Mouse (Mus musculus) olfactory bulb, adult 2 months (tissue): Measurements from ENCODE around the gene Sp6. TPM values are rescaled to one million over a fixed set of nuclear protein-coding genes. Genes with fewer than 3 reads are reported as not detected.

ENCODE experiments used
- H3K27ac ChIP-seq: fragments of 200-500 bp; 2 replicates; pipeline ENCODE4 v1.5.1; 2012; ENCODE audit warnings: low read depth, low read length; ENCODE audit not compliant: insufficient read depth
- H3K4me1 ChIP-seq: fragments of 200-500 bp; 2 replicates; pipeline ENCODE4 v1.6.1; 2012; ENCODE audit warnings: low read length; ENCODE audit not compliant: control insufficient read depth, insufficient read depth
- H3K4me3 ChIP-seq: fragments of 200-500 bp; 2 replicates; pipeline ENCODE4 v1.5.1; 2012; ENCODE audit warnings: mild to moderate bottlenecking, low read depth, low read length, moderate library complexity; ENCODE audit not compliant: insufficient read depth
- CTCF ChIP-seq: fragments of 200-500 bp; IDR thresholded peaks from 2 replicates; pipeline ENCODE4 v1.5.1; 2012; ENCODE audit warnings: low read depth, mild to moderate bottlenecking, low read length, moderate library complexity; ENCODE audit not compliant: insufficient read depth
- POLR2A ChIP-seq: fragments of 200-500 bp; IDR thresholded peaks from 2 replicates; pipeline ENCODE4 v1.6.1; 2012; ENCODE audit warnings: mild to moderate bottlenecking, low read depth, low read length, moderate library complexity; ENCODE audit not compliant: insufficient read depth
- WGBS: fragments of 180-500 bp; shearing (Covaris S2); methylation state at CpG from one replicate; pipeline ENCODE4 v1.1.7; 2018; 5-methylcytosine and 5-hydroxymethylcytosine counted together
- polyA plus RNA-seq: library from polyadenylated mRNA; stranded (reverse); fragments of >200 nt; gene quantifications from 2 replicates; pipeline ENCODE4 v1.2.4, GENCODE M21; 2012; ENCODE audit warnings: low replicate concordance; ENCODE audit not compliant: missing spikeins, insufficient read depth, insufficient read length

Gene Sp6
- polyA plus RNA-seq, 1 experiment: not detected

DNA sequence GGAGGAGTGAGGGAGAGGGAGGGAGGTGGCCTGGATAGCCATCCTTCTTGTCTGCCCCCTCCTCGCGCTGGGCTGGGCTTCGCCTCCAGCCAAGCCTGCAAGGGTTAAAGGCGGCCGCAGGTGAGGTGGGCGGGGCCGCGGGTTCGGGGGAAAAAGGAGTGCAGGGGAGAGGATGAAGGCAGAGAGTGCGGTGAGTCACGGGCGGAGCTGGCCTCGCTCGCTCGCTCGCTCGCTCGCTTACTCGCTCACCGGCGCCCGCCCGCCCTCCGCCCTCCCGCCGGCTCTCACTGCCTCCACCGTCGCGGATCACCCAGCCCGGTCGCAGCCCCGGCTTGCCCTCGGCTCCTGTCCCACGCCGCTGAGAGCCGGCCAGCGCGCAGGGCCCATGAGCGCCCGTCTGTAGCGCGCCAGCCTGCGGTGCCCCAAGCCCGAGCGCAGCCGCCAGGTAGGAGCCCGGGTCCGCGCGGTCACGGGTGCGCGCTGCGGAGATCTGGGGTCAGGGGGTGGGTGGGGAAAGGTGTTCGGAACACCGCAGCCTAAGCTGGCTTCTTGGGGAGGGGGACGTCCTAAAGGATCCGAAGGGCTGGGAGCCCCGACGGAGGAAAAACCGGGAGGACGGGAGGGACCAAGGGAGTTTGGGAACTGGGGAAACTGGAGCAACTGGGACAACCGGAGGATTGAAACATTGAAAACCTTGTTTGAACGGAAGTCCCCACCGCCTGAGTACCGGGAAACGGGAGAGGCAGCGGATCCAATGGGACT lies 5.6 kb downstream of the Sp6 start:
- TF ChIP-seq POLR2A (no peak), CTCF (no peak)
- under 1% methylated on average over 64 of the region's 68 CpGs for WGBS
- H3K4me3 ChIP-seq: no peak overlapping the region; the same call in 1 of the 2 replicates

DNA sequence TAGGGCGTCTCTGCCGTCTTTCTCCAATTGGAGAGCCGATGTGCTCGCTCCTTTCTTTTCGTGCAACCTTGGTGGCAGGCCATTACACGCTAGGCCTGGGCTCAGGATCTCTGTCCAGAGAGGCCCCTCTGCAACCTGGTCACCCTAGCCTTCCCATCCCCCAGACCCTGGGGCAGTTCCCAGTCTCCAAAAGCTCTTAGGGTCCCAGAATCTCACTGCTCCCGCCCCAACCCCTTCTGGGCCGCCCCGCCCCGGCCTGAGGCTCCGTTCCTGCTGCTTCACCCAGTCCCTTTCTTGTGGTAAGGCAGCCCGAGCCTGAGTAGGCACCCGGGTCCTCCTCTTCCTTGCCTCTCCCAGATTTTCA lies 6.1 kb downstream of the Sp6 start:
- Histone ChIP-seq H3K4me1 (peaks cover 19% of the 10 kb centered on the region), H3K27ac (no peak overlapping the region), H3K4me3 (no peak overlapping the region)
- 6% methylated on average over 13 of the region's 13 CpGs for WGBS
- TF ChIP-seq CTCF: no peak
- no peak for TF ChIP-seq POLR2A

More for the DNA sequence above, 5.6 kb downstream of the Sp6 start:
- H3K4me1 ChIP-seq: peaks cover 19% of the 10 kb centered on the region
- no peak overlapping the region for H3K27ac ChIP-seq

DNA sequence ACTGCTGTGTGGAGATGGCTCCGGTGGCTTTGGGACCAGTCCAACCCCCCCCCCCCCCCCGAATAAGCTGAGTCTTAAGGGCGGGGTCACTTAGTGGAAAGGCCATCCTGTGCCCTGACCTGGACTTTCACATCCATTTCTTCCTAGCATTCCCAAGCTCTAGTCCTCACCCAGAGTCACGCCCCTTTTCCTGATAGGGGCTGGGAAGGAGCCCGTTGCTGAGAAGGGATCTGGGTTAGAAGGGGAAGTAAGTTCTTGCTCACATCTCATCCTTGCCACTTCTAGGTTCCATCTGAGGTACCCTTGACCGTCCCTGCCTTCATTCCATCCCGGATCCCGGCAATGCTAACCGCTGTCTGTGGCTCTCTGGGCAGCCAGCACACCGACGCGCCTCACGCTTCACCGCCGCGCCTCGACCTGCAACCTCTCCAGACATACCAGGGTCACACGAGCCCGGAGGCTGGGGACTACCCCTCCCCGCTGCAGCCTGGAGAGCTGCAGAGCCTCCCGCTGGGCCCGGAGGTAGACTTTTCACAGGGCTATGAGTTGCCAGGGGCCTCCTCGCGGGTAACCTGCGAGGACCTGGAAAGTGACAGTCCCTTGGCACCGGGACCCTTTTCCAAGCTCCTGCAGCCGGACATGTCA lies 8.0 kb downstream of the Sp6 start:
- Histone ChIP-seq H3K4me3 (no peak overlapping the region), H3K4me1 (peaks cover 24% of the 10 kb centered on the region), H3K27ac (no peak overlapping the region)
- 3% methylated on average over 26 of the region's 27 CpGs for WGBS
- TF ChIP-seq CTCF: no peak
- TF ChIP-seq POLR2A: no peak

DNA sequence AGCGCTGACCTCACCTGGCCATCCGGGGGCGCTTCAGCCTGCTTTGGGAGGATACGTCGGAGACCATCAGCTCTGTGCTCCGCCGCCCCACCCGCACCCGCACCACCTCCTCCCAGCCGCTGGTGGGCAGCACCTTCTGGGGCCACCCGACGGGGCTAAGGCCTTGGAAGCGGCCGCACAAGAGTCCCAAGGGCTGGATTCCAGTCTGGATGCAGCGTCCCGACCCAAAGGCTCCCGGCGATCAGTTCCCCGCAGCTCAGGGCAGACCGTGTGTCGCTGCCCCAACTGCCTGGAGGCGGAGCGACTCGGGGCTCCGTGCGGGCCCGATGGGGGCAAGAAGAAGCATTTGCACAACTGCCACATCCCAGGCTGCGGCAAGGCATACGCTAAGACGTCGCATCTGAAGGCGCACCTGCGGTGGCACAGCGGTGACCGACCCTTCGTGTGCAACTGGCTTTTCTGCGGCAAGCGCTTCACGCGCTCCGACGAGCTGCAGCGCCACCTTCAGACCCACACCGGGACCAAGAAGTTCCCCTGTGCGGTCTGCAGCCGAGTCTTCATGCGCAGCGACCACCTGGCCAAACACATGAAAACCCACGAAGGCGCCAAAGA lies 8.8 kb downstream of the Sp6 start:
- Histone ChIP-seq H3K4me3 (peak overlapping the region; percentile 53), H3K27ac (no peak overlapping the region), H3K4me1 (peaks cover 24% of the 10 kb centered on the region)
- no peak for TF ChIP-seq POLR2A
- TF ChIP-seq CTCF: peak; percentile 38
- under 1% methylated on average over 50 of the region's 50 CpGs for WGBS

DNA sequence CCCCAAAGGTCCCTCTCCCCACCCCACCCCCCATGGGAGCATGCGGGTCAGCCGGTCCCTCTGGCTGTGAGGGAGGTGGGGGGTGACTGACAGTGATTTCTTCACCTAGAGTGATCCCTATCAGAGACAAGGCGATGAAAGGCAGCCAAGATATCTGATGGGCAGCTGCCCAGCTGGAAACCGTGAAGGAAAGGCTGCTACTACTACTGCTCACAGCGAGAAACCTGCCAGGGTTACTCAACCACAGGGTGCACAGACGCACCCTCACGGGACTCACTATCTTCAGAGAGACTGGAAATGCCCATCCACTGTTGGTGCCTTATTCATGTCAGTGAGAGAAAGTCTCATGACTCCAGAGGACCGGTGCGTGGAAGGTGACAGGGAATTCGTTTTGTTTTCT lies 11.8 kb downstream of the Sp6 start:
- no peak overlapping the region for H3K27ac ChIP-seq
- WGBS: 75% methylated on average over 10 of the region's 10 CpGs
- TF ChIP-seq CTCF: no peak
- no peak for TF ChIP-seq POLR2A
- no peak overlapping the region for H3K4me3 ChIP-seq
- peaks cover 20% of the 10 kb centered on the region for H3K4me1 ChIP-seq

DNA sequence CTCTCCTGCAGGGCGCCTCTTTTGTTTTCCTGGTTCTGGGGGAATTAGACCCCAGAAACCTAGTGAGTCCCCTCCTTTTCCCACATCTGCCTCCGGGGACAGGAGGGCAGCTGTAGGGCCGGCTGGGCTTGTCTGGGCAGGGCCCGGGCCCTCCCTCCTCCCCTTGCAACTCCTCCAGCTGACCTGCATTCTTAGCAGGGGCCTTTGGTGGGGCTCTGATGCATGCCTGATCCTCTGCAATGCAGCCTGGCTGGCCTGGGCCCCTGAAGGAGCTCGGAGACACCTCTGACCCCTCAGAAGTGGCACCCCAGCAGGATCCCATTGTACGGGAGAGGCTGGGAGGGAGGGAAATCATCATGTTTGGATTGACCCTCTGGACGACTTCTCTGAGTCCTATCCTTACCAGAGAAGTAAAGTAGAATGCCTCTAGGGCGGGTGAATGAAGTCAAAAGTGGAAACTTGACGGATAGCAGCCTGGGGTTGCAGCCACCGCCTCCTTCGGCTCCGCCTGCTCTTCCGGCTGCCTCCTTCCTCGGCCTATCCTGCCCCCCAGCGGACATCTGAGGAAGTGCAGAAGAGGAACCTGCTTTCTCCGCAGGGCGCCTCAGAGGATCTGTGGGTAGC lies 12.6 kb downstream of the Sp6 start:
- WGBS: 7% methylated on average over 17 of the region's 17 CpGs
- TF ChIP-seq POLR2A: no peak
- peak; percentile 94 for TF ChIP-seq CTCF
- H3K4me1 ChIP-seq: peaks cover 25% of the 10 kb centered on the region
- H3K4me3 ChIP-seq: peak overlapping the region; percentile 9; the same call in 1 of the 2 replicates
- no peak overlapping the region for H3K27ac ChIP-seq

DNA sequence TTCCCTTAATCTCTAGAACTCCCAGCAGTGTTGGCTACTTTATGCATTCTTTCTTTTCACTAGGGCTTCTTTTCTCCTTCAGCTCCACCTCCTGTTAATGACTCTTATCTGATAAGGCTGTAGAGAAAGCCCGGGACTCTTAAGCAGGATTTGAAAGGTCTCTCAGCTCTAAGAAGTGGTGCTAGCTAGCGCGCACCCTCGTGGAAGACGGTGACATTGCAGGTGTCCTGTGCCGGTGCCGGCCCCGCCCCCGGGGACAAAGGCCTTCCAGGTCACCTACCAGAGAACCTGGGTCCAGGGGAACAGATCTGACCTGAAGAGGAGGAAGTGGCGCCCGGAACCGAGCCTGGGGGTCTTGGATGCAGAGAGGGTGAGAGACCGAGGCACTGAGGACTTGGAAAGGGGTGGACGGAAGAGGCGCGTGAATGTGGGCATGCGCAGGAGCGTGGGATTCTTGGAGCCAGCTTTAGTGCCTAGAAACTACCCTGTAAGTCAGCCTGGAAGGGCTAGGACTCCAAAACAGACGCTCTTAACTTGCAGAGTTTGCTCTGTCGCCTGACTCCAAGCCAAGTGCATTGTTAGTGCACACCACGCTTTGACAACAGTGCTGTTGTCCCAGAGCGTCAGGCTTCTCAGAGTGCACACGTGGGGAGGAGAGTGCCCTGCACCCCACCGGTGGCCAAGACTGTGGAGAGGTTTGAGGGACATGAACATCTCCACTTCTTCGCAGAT lies 16.7 kb downstream of the Sp6 start, which contains the start of gene Scrn2:
TSS of gene Scrn2 (plus strand) at position 253 of the 732 bp plus-strand sequence.
- no peak within 1 kb of the TSS for H3K27ac ChIP-seq
- peak within 1 kb of the TSS; percentile 87 for H3K4me3 ChIP-seq
- 1% methylated on average over 25 of the region's 25 CpGs for WGBS
- TF ChIP-seq CTCF (peak; percentile 97), POLR2A (no peak)
- peaks cover 10% of the 10 kb centered on the region for H3K4me1 ChIP-seq

DNA sequence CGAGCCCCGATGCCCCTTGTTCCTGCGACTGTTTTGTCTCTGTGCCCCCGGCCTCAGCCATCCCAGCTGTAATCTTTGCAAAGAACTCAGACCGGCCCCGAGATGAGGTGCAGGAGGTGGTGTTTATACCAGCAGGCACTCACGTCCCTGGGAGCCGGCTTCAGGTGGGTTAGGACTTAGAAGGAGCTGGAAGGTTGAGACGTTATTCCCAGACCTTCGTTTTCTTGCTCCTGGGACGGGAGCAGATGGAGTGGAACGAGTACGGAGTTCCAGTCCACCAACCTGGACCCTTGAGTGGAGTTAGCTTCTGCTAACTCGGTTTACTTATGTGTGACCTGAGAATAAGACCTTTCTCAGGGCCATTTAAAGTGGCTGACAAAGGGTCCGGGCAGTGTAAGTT lies 17.2 kb downstream of the Sp6 start:
- peaks cover 10% of the 10 kb centered on the region for H3K4me1 ChIP-seq
- peak overlapping the region; percentile 87 for H3K4me3 ChIP-seq
- TF ChIP-seq CTCF: no peak
- no peak for TF ChIP-seq POLR2A
- H3K27ac ChIP-seq: no peak overlapping the region
- WGBS: 18% methylated on average over 15 of the region's 15 CpGs

DNA sequence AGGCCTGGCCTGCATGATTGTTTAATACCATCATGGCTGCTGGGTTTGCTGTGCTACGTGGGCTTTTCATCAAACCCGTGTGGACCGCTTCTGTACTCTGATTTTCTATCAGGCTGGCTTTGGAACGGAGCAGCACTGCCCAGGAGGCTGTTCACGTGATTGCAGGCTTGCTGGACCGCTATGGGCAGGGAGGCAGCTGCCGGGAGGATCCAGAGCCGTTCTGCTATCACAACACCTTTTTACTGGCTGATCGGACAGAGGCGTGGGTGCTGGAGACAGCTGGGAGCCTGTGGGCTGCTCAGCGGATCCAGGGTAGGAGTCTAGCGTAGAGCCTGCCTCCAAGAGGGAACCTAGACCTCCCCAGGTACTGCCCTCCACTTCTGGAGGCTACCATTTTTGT lies 18.8 kb downstream of the Sp6 start:
- TF ChIP-seq CTCF (no peak), POLR2A (no peak)
- no peak overlapping the region for H3K4me3 ChIP-seq
- H3K27ac ChIP-seq: no peak overlapping the region
- peaks cover 5% of the 10 kb centered on the region for H3K4me1 ChIP-seq
- 80% methylated on average over 12 of the region's 12 CpGs for WGBS
